Mouse (Mus musculus) midbrain, embryonic 12.5 days (tissue): ENCODE measurements at regions not wholly inside any gene's neighbourhood (a gene's known extent, or its start where the extent isn't known, plus 50 kb on each side); places are given as distances from the start of the nearest gene placed in this dataset.

Experiments used
- ATAC-seq: fragments of 200-750 bp; cut with Nextera tagmentation; 2 replicates; pipeline ENCODE4 v1.8.0; 2017; ENCODE audit warnings: low read depth, moderate TSS enrichment, moderate library complexity; ENCODE audit not compliant: low FRiP score
- H3K27ac ChIP-seq: fragments of 300-500 bp; sonication (generic); replicated peaks from 2 replicates; pipeline ENCODE4 v1.5.1; 2016; ENCODE audit warnings: mild to moderate bottlenecking
- H3K27me3 ChIP-seq: fragments of 300-500 bp; sonication (generic); 2 replicates; pipeline ENCODE4 v1.6.1; 2016; ENCODE audit warnings: mild to moderate bottlenecking
- H3K36me3 ChIP-seq: fragments of 300-500 bp; sonication (generic); 2 replicates; pipeline ENCODE4 v1.6.1; 2016
- H3K4me1 ChIP-seq: fragments of 300-500 bp; sonication (generic); 2 replicates; pipeline ENCODE4 v1.6.1; 2016
- H3K4me2 ChIP-seq: fragments of 300-500 bp; sonication (generic); replicated peaks from 2 replicates; pipeline ENCODE4 v1.6.1; 2016; ENCODE audit warnings: mild to moderate bottlenecking, moderate library complexity
- H3K4me3 ChIP-seq: fragments of 300-500 bp; sonication (generic); 2 replicates; pipeline ENCODE4 v1.5.1; 2016; ENCODE audit warnings: mild to moderate bottlenecking
- H3K9ac ChIP-seq: fragments of 300-500 bp; sonication (generic); replicated peaks from 2 replicates; pipeline ENCODE4 v1.6.1; 2016; ENCODE audit warnings: mild to moderate bottlenecking, moderate library complexity
- H3K9me3 ChIP-seq: fragments of 300-500 bp; sonication (generic); 2 replicates; pipeline ENCODE4 v1.6.1; 2016; ENCODE audit warnings: mild to moderate bottlenecking
- WGBS: fragments of 180-500 bp; shearing (Covaris S2); methylation state at CpG from one replicate; pipeline ENCODE4 v1.1.7; 2016; 5-methylcytosine and 5-hydroxymethylcytosine counted together

DNA sequence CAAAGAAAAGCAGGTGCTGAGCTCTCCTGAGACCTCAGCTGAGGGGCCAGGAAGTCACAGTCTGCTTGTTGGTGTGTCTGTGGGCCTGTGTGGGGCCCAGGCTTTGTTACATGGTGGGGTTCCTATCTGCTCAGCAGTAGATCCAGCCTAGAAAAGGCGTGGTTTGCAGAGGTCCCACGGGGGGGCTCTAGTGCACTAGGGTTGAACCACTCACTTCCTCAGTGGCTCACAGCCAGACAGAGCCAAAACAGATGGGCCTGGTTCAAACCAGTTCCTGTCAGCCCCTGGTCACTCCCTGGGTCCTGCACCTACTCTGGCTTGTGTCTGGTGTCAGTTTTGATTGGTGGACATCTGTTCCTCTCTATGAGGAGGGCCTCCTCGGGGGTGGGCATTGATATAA, 260.1 kb downstream of the Uaca start:
- Histone ChIP-seq H3K27me3 (peaks cover 19% of the 10 kb centered on the region), H3K9ac (no peak overlapping the region), H3K9me3 (0 out of 2 replicates have a peak, but pooled peaks cover 3% of the 10 kb centered on the region), H3K36me3 (no peaks in the 10 kb centered on the region), H3K4me2 (no peak overlapping the region), H3K27ac (no peak overlapping the region), H3K4me3 (no peak overlapping the region), H3K4me1 (peaks cover 24% of the 10 kb centered on the region)
- 41% methylated on average over 3 of the region's 3 CpGs for WGBS
- ATAC-seq, result no peak; the same call in 1 of the 2 replicates

DNA sequence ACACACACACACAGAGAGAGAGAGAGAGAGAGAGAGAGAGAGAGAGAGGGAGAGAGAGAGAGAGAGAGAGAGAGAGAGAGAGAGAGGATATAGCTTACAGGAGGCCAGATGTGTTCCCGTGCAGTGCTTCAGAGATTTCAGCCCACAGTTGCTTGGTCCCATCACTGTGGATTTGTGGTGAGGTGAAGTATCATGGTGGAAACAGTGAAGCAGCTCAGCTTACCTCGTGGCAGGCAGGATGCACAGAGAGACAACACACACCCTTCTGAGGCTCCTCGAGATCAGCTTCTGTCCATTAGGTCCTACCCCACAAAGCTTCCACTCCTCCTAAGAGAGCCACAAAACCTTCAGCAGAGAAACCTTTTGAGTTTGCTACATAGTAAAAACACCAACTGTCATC, 261.1 kb downstream of the Uaca start:
- H3K4me2 ChIP-seq, result no peak overlapping the region
- H3K27me3 ChIP-seq, result peaks cover 19% of the 10 kb centered on the region
- H3K4me3 ChIP-seq, result no peak overlapping the region
- H3K9ac ChIP-seq, result no peak overlapping the region
- peaks cover 24% of the 10 kb centered on the region for H3K4me1 ChIP-seq
- WGBS, result 81% methylated on average over 3 of the region's 3 CpGs
- ATAC-seq, result no peak
- no peaks in the 10 kb centered on the region for H3K36me3 ChIP-seq
- no peak overlapping the region for H3K27ac ChIP-seq
- H3K9me3 ChIP-seq, result peaks cover 10% of the 10 kb centered on the region; the same call in 1 of the 2 replicates

DNA sequence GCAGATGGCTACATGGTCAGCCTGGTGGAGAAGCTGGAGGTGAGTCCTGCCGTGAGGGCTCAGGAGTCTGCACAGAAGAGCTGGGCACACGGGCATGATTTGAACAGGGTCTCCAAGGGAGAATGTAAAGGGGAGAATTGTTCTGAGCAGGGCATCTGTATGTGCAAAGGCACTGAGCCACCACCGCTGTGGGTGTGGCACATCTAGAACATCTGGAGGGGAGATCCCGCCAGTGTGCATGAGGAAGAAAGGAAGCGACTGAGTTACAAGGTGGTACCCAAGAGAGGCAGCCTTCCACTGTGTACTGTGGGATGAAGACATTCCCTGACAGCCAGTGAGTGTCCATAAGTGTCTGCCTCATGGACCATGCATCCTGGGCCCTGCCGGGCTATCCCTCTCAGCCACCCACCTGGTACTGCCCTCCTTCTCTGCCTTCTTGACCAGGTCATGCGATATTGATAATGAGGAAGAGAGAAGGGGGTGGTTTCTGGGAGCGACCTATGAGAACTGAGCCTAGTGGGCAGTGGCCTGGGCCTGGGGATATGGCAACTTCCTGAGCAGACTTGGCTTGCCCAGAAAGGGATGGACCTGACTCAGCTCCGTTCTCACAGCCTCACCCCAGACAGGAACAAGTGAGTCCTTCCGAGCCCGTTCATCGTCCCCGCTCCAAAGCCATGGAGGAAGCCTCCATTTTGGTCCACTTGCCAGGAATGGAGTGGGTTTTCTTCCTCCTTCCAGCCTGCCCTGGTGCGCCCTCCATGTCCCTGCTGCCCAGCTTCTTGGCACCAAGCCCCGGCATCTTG, 261.8 kb downstream of the Uaca start:
- no peak overlapping the region for H3K9ac ChIP-seq
- peaks cover 24% of the 10 kb centered on the region for H3K4me1 ChIP-seq
- H3K27me3 ChIP-seq, result peaks cover 19% of the 10 kb centered on the region
- H3K4me2 ChIP-seq, result no peak overlapping the region
- no peak overlapping the region for H3K27ac ChIP-seq
- no peak for ATAC-seq
- H3K9me3 ChIP-seq, result peaks cover 10% of the 10 kb centered on the region; the same call in 1 of the 2 replicates
- H3K4me3 ChIP-seq, result no peak overlapping the region
- WGBS, result 92% methylated on average over 15 of the region's 15 CpGs
- H3K36me3 ChIP-seq, result no peaks in the 10 kb centered on the region

DNA sequence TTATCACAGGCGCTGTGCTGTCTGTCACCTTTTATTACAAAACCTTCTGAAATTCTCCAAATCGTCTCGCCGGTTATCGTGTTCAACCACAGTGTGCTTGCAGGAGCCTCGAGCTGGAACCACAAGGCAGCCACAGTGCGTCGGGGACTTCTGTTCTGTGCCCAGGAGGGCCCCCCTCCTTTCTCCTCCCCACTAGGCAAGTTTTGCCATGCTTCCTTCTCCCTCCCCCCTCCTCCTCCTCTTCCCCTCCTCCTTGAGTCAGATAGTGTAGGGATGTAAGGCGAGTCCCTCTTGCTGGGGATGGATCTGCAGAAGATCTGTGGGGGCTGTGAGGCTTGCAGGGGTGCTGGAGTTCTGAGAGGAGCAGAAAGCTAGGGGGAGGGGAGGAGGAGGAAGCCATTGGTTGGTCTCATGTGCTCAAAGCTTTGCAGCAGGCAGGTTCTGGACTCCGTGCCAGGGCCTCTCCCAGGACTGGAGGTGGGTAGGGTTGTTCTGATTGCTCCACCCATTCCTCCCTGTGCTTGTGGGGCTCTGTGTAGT, 262.5 kb downstream of the Uaca start:
- no peak overlapping the region for H3K4me2 ChIP-seq
- peaks cover 10% of the 10 kb centered on the region; the same call in 1 of the 2 replicates for H3K9me3 ChIP-seq
- H3K9ac ChIP-seq, result no peak overlapping the region
- WGBS, result 60% methylated on average over 10 of the region's 10 CpGs
- no peak overlapping the region for H3K27ac ChIP-seq
- H3K4me3 ChIP-seq, result no peak overlapping the region
- H3K36me3 ChIP-seq, result no peaks in the 10 kb centered on the region
- peaks cover 19% of the 10 kb centered on the region for H3K27me3 ChIP-seq
- no peak for ATAC-seq
- H3K4me1 ChIP-seq, result peaks cover 24% of the 10 kb centered on the region

DNA sequence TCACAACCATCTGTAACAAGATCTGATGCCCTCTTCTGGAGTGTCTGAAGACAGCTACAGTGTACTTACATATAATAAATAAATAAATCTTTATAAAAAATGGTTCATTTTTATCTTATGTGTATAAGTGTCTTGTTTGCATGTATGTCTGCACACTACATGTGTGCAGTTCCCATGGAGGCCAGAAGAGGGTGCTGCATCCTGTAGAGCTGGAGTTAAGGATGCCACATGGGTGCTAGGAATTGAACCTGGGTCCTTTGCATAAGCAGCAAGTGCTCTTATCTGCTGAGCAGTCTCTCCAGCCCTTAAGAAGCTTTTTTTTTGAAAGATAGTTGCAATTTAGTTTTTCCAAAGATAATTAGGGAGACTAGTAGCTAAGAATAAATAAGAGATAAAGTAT, 264.9 kb downstream of the Uaca start:
- H3K27ac ChIP-seq, result no peak overlapping the region
- no peak for ATAC-seq
- no peak overlapping the region for H3K9ac ChIP-seq
- peaks cover 14% of the 10 kb centered on the region for H3K27me3 ChIP-seq
- H3K36me3 ChIP-seq, result no peaks in the 10 kb centered on the region
- H3K4me3 ChIP-seq, result no peak overlapping the region
- no peak overlapping the region for H3K4me2 ChIP-seq
- H3K4me1 ChIP-seq, result peaks cover 23% of the 10 kb centered on the region
- peaks cover 10% of the 10 kb centered on the region; the same call in 1 of the 2 replicates for H3K9me3 ChIP-seq

- Histone ChIP-seq H3K4me3 (no peak overlapping the region), H3K4me1 (peaks cover 16% of the 10 kb centered on the region), H3K9ac (no peak overlapping the region), H3K27ac (no peak overlapping the region), H3K27me3 (peaks cover 6% of the 10 kb centered on the region), H3K9me3 (peaks cover 10% of the 10 kb centered on the region; the same call in 1 of the 2 replicates), H3K36me3 (no peaks in the 10 kb centered on the region), H3K4me2 (no peak overlapping the region)
- 82% methylated on average over 8 of the region's 8 CpGs for WGBS
- no peak for ATAC-seq
Observed at GRCm38 (mm10) chr9:61060958-61061357, 266.6 kb downstream of the Uaca start.

GRCm38 (mm10) chr9:61064714-61065305, 270.5 kb downstream of the Uaca start:
- Histone ChIP-seq H3K27ac (no peak overlapping the region), H3K4me1 (peaks cover 5% of the 10 kb centered on the region), H3K27me3 (peaks cover 6% of the 10 kb centered on the region; the same call in 1 of the 2 replicates), H3K9me3 (peaks cover 4% of the 10 kb centered on the region; the same call in 1 of the 2 replicates), H3K36me3 (no peaks in the 10 kb centered on the region), H3K4me2 (no peak overlapping the region), H3K9ac (no peak overlapping the region), H3K4me3 (no peak overlapping the region)
- ATAC-seq, result no peak
- 79% methylated on average over 8 of the region's 8 CpGs for WGBS

GRCm38 (mm10) chr9:61069553-61070314, 275.4 kb downstream of the Uaca start:
- peaks cover 20% of the 10 kb centered on the region for H3K4me1 ChIP-seq
- 28% methylated on average over 13 of the region's 13 CpGs for WGBS
- no peaks in the 10 kb centered on the region for H3K9me3 ChIP-seq
- no peak overlapping the region for H3K4me3 ChIP-seq
- peaks cover 28% of the 10 kb centered on the region for H3K27me3 ChIP-seq
- H3K36me3 ChIP-seq, result no peaks in the 10 kb centered on the region
- no peak for ATAC-seq
- H3K27ac ChIP-seq, result peak overlapping the region; percentile 78
- no peak overlapping the region for H3K4me2 ChIP-seq
- no peak overlapping the region for H3K9ac ChIP-seq

DNA sequence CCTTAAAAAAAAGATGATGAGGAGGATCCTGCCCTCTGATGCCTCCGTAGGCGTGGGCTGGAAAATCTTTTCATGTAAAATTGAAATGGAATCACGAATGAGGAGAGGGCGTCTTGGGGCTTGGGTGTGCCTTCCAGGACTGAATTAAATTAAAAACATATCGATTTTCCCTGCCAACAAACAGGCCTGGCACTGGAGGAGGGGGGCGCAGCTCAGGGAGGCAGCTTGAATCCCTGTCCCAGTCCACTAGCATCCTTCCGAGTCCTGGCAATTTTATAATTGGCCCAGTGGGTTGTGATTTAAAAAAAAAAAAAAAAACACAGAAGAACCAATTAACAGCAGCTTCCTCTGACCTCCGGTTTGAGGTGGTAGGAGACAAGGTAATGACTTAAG, 276.0 kb downstream of the Uaca start:
- Histone ChIP-seq H3K9me3 (no peaks in the 10 kb centered on the region), H3K4me1 (peaks cover 20% of the 10 kb centered on the region), H3K4me3 (no peak overlapping the region), H3K27me3 (peaks cover 28% of the 10 kb centered on the region), H3K36me3 (no peaks in the 10 kb centered on the region), H3K4me2 (no peak overlapping the region), H3K27ac (peak overlapping the region; percentile 78), H3K9ac (no peak overlapping the region)
- ATAC-seq, result no peak
- WGBS, result 34% methylated on average over 8 of the region's 8 CpGs

GRCm38 (mm10) chr9:61070861-61071260, 276.5 kb downstream of the Uaca start:
- Histone ChIP-seq H3K9ac (no peak overlapping the region), H3K27me3 (peaks cover 28% of the 10 kb centered on the region), H3K4me3 (no peak overlapping the region), H3K4me2 (no peak overlapping the region), H3K27ac (no peak overlapping the region; the same call in 1 of the 2 replicates), H3K36me3 (no peaks in the 10 kb centered on the region), H3K9me3 (no peaks in the 10 kb centered on the region), H3K4me1 (peaks cover 20% of the 10 kb centered on the region)
- 17% methylated on average over 9 of the region's 9 CpGs for WGBS
- ATAC-seq, result no peak

- Histone ChIP-seq H3K36me3 (no peaks in the 10 kb centered on the region), H3K9me3 (no peaks in the 10 kb centered on the region), H3K9ac (no peak overlapping the region), H3K27ac (no peak overlapping the region), H3K4me2 (no peak overlapping the region), H3K27me3 (peaks cover 28% of the 10 kb centered on the region), H3K4me3 (no peak overlapping the region), H3K4me1 (peaks cover 16% of the 10 kb centered on the region)
- ATAC-seq, result no peak
- WGBS, result 60% methylated on average over 4 of the region's 4 CpGs
Observed at GRCm38 (mm10) chr9:61073482-61073881, 279.1 kb downstream of the Uaca start.

DNA sequence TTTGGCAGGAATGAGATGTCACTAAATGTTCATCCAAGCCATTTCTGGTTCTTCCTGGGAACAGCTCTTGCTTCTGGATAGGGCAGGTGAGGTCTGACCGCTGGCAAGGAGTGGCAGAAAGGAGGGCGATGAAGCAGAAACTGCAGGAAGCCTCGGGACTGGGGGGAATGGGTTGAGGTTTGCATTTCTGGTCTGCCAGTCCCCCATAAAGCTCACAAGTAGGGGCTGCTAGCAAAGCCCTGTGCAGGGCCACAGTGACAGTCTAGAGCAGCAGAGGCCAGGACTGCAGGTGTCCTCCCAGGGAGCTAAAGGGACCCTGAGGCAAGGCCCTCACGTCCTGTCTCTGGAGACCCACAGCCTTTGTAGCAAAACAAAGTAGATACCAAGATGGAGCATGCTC, 280.7 kb downstream of the Uaca start:
- peaks cover 12% of the 10 kb centered on the region for H3K4me1 ChIP-seq
- H3K4me3 ChIP-seq, result no peak overlapping the region
- no peaks in the 10 kb centered on the region for H3K9me3 ChIP-seq
- no peak overlapping the region for H3K27ac ChIP-seq
- no peak for ATAC-seq
- peaks cover 22% of the 10 kb centered on the region for H3K27me3 ChIP-seq
- H3K9ac ChIP-seq, result no peak overlapping the region
- WGBS, result 66% methylated on average over 4 of the region's 4 CpGs
- H3K4me2 ChIP-seq, result no peak overlapping the region
- no peaks in the 10 kb centered on the region for H3K36me3 ChIP-seq
